Mouse (Mus musculus): ENCODE measurements at regions not wholly inside any gene's neighbourhood (a gene's known extent, or its start where the extent isn't known, plus 50 kb on each side); places are given as distances from the start of the nearest gene placed in this dataset.

DNA sequence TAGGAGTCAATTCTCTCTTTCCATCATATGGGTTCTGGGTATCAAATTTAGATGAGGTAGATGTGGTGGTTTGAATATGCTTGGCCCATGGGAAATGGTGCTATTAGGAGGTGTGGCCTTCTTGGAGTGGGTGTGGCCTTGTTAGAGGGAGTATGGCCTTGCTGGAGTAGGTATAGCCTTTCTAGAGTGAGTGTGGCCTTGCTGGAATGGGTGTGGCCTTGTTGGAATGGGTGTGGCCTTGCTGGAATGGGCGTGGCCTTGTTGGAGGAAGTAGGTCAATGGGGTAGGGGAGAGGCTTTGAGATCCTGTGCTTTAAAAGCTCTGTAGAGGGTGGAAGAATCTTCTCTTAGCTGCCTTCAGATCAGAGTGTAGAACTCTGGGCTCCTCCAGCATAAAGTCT lies 157.8 kb upstream of the Foxn2 start:
- no peak for ATAC-seq (ENCODE audit: insufficient number of reproducible peaks, low FRiP score, low TSS enrichment, low read depth)
- no peaks in the 10 kb centered on the region for H3K9me3 ChIP-seq
- H3K27ac ChIP-seq: no peak overlapping the region
- no peaks in the 10 kb centered on the region for H3K4me1 ChIP-seq
- H3K36me3 ChIP-seq: no peaks in the 10 kb centered on the region
- no peak overlapping the region for H3K4me2 ChIP-seq
- H3K4me3 ChIP-seq: no peak overlapping the region
- WGBS: 74% methylated on average over 1 of the region's 1 CpGs
- H3K9ac ChIP-seq: no peak overlapping the region
- no peaks in the 10 kb centered on the region for H3K27me3 ChIP-seq

DNA sequence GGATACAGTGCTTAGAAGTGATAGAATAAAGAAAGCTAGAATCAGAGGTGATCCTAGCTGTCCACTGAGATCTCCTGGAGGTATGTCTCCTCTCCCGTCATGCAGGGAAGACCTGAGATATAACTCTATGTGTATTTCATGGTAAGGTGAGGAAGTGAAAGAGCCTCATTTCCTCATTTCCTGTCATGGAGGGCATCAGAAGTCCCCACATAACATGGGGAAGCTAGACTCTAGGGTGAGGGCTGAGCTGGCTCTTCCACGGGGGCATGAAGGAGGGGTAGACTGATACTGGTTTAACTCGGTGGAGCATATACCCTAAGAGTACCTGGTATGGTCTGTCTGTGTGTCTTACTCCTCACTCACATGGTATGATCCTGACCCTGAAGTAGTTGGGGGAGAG lies 156.0 kb upstream of the Foxn2 start:
- H3K4me3 ChIP-seq: no peak overlapping the region
- WGBS: 90% methylated on average over 3 of the region's 3 CpGs
- H3K36me3 ChIP-seq: no peaks in the 10 kb centered on the region
- H3K27ac ChIP-seq: no peak overlapping the region
- no peaks in the 10 kb centered on the region for H3K27me3 ChIP-seq
- no peak overlapping the region for H3K9ac ChIP-seq
- H3K4me2 ChIP-seq: no peak overlapping the region
- no peaks in the 10 kb centered on the region for H3K4me1 ChIP-seq
- ATAC-seq (ENCODE audit: insufficient number of reproducible peaks, low FRiP score, low TSS enrichment, low read depth): no peak
- H3K9me3 ChIP-seq: no peaks in the 10 kb centered on the region

GRCm38 (mm10) chr17:88287861-88288260 lies 152.7 kb upstream of the Foxn2 start:
- WGBS: 77% methylated on average over 1 of the region's 1 CpGs
- Histone ChIP-seq H3K4me2 (no peak overlapping the region), H3K27me3 (no peaks in the 10 kb centered on the region), H3K4me1 (no peaks in the 10 kb centered on the region), H3K4me3 (no peak overlapping the region), H3K36me3 (no peaks in the 10 kb centered on the region), H3K9ac (no peak overlapping the region), H3K9me3 (no peaks in the 10 kb centered on the region), H3K27ac (no peak overlapping the region)
- ATAC-seq (ENCODE audit: insufficient number of reproducible peaks, low FRiP score, low TSS enrichment, low read depth): no peak

DNA sequence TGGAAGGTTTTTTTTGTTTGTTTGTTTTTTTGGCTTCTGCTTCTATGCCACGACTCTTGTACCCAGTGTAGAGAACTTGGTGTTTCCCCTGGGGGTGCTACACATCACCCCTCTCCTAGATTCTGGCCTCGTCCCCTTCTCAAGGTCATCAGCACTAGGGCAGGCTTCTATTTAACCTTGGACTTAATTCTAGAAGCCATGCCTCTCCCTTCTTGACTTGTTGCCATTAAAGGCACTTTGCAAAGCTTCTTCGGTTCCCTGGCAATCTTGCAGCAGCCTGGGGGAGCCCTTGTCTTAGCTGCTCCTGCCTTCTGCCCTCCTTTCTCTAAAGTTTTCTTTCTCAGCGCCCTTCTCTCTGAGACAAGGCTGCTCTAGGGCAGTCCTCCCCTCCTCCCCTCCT lies 143.0 kb upstream of the Foxn2 start:
- H3K36me3 ChIP-seq: no peaks in the 10 kb centered on the region
- ATAC-seq (ENCODE audit: insufficient number of reproducible peaks, low FRiP score, low TSS enrichment, low read depth): no peak
- H3K9me3 ChIP-seq: no peaks in the 10 kb centered on the region
- no peak overlapping the region for H3K4me2 ChIP-seq
- WGBS: 40% methylated on average over 4 of the region's 4 CpGs
- no peaks in the 10 kb centered on the region for H3K27me3 ChIP-seq
- no peak overlapping the region for H3K27ac ChIP-seq
- no peak overlapping the region for H3K9ac ChIP-seq
- H3K4me1 ChIP-seq: no peaks in the 10 kb centered on the region
- no peak overlapping the region for H3K4me3 ChIP-seq

- Histone ChIP-seq H3K4me2 (no peak overlapping the region), H3K27me3 (no peaks in the 10 kb centered on the region), H3K9me3 (no peaks in the 10 kb centered on the region), H3K4me1 (no peaks in the 10 kb centered on the region), H3K9ac (no peak overlapping the region), H3K36me3 (no peaks in the 10 kb centered on the region), H3K4me3 (no peak overlapping the region), H3K27ac (no peak overlapping the region)
- no peak for ATAC-seq (ENCODE audit: insufficient number of reproducible peaks, low FRiP score, low TSS enrichment, low read depth)
- 46% methylated on average over 2 of the region's 2 CpGs for whole genome bisulfite sequencing
Observed at GRCm38 (mm10) chr17:88303991-88304390, 136.5 kb upstream of the Foxn2 start.

GRCm38 (mm10) chr17:88305165-88305564 lies 135.3 kb upstream of the Foxn2 start:
- 88% methylated on average over 9 of the region's 9 CpGs for WGBS
- Histone ChIP-seq H3K9ac (no peak overlapping the region), H3K27ac (no peak overlapping the region), H3K4me3 (no peak overlapping the region), H3K9me3 (no peaks in the 10 kb centered on the region), H3K36me3 (no peaks in the 10 kb centered on the region), H3K4me1 (no peaks in the 10 kb centered on the region), H3K4me2 (no peak overlapping the region), H3K27me3 (no peaks in the 10 kb centered on the region)
- ATAC-seq (ENCODE audit: insufficient number of reproducible peaks, low FRiP score, low TSS enrichment, low read depth): no peak

- no peaks in the 10 kb centered on the region for H3K4me1 ChIP-seq
- ATAC-seq (ENCODE audit: insufficient number of reproducible peaks, low FRiP score, low TSS enrichment, low read depth): no peak
- H3K27ac ChIP-seq: no peak overlapping the region
- WGBS: 70% methylated on average over 9 of the region's 9 CpGs
- H3K9ac ChIP-seq: no peak overlapping the region
- no peaks in the 10 kb centered on the region for H3K27me3 ChIP-seq
- H3K9me3 ChIP-seq: no peaks in the 10 kb centered on the region
- H3K4me3 ChIP-seq: no peak overlapping the region
- H3K4me2 ChIP-seq: no peak overlapping the region
- H3K36me3 ChIP-seq: no peaks in the 10 kb centered on the region
Observed at GRCm38 (mm10) chr17:88306325-88306724, 134.2 kb upstream of the Foxn2 start.

DNA sequence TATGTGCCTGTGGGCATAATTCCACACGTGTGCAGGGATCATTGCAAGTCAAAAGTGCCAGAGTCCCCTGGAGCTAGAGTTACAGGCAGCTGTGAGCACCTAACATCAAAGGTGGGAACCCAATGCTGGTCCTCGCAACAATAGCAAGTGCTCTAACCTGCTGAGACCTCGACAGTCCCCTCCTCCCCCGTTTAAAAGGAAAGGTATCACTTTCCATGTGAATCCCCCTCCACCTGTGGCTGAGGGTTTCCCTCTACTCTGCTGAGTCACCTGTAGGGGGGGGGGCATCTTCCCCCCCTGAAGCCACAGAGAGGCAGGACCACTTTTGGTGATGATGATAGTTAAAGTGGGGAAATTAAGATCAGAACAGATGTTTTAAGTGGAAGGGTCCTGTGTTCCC lies 133.4 kb upstream of the Foxn2 start:
- ATAC-seq (ENCODE audit: insufficient number of reproducible peaks, low FRiP score, low TSS enrichment, low read depth): no peak

DNA sequence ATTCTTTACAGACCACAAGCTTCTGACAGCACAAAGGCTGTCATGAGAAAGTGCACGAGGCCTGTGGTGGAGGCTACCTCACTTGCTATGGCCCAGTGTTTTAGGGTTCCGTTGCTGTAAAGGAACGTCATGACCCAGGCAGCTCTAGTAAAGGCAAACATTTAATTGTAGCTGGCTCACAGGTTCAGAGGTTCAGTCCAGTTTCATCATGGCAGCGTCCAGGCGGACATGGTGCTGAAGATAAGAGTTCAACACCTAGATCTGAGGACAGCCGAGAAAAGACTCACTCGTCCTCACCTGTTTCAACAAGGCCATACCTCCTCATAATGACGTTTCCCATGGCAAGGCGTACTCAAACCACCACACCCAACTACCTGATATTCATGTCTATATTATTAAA lies 132.7 kb upstream of the Foxn2 start:
- H3K27ac ChIP-seq: no peak overlapping the region
- H3K4me2 ChIP-seq: no peak overlapping the region
- no peaks in the 10 kb centered on the region for H3K9me3 ChIP-seq
- no peaks in the 10 kb centered on the region for H3K36me3 ChIP-seq
- no peak overlapping the region for H3K9ac ChIP-seq
- no peaks in the 10 kb centered on the region for H3K27me3 ChIP-seq
- ATAC-seq (ENCODE audit: insufficient number of reproducible peaks, low FRiP score, low TSS enrichment, low read depth): no peak
- no peaks in the 10 kb centered on the region for H3K4me1 ChIP-seq
- WGBS: 93% methylated on average over 9 of the region's 9 CpGs
- H3K4me3 ChIP-seq: no peak overlapping the region

More for the DNA sequence above, 133.4 kb upstream of the Foxn2 start:
- WGBS: 24% methylated on average over 4 of the region's 4 CpGs
- Histone ChIP-seq H3K36me3 (no peaks in the 10 kb centered on the region), H3K4me2 (no peak overlapping the region), H3K4me3 (no peak overlapping the region), H3K4me1 (no peaks in the 10 kb centered on the region), H3K9ac (no peak overlapping the region), H3K9me3 (no peaks in the 10 kb centered on the region), H3K27ac (no peak overlapping the region), H3K27me3 (no peaks in the 10 kb centered on the region)

- H3K4me1 ChIP-seq: no peaks in the 10 kb centered on the region
- H3K36me3 ChIP-seq: no peaks in the 10 kb centered on the region
- H3K4me3 ChIP-seq: no peak overlapping the region
- H3K9me3 ChIP-seq: no peaks in the 10 kb centered on the region
- H3K27ac ChIP-seq: no peak overlapping the region
- 82% methylated on average over 2 of the region's 2 CpGs for WGBS
- no peak for ATAC-seq (ENCODE audit: insufficient number of reproducible peaks, low FRiP score, low TSS enrichment, low read depth)
- H3K9ac ChIP-seq: no peak overlapping the region
- no peak overlapping the region for H3K4me2 ChIP-seq
- H3K27me3 ChIP-seq: no peaks in the 10 kb centered on the region
Observed at GRCm38 (mm10) chr17:88312876-88313275, 127.6 kb upstream of the Foxn2 start.

DNA sequence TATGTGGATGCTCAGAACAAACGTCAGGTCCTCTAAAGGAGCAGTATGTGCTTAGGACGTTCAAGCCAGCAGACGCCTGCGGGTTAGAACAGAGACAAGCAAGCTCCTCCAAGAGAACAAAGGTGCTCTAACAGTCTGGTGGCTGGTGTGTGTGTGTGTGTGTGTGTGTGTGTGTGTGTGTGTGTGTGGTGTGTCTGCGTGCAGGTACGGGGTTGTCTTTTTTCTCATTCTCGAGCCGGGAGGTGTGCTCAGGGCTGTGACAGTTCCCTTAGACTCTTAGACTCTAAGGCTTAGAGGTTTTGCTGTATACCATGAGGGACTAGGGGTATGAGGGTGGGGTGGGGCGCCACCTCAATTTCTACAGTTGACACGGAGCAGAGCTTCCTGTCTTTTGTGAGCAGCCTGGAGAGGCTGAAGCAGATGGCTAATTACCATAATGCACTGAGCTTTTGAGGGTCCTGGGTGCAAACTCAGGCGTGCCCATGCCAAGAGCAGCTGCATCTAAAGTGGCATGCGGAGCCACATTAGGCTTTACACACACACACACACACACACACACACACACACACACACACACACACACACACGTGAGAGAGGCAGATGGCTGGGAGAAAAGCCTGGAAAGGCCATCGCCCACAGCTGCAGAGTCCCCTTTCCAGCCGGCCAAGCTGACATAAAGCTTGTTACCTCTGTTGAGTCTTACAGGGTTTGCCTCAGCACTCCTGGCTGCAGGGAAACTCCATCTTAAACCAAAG lies 124.1 kb upstream of the Foxn2 start:
- no peak overlapping the region for H3K4me3 ChIP-seq
- 74% methylated on average over 14 of the region's 15 CpGs for WGBS
- no peak overlapping the region for H3K9ac ChIP-seq
- H3K4me2 ChIP-seq: no peak overlapping the region
- H3K27ac ChIP-seq: no peak overlapping the region
- no peaks in the 10 kb centered on the region for H3K27me3 ChIP-seq
- no peaks in the 10 kb centered on the region for H3K4me1 ChIP-seq
- no peaks in the 10 kb centered on the region for H3K9me3 ChIP-seq
- H3K36me3 ChIP-seq: no peaks in the 10 kb centered on the region
- no peak for ATAC-seq (ENCODE audit: insufficient number of reproducible peaks, low FRiP score, low TSS enrichment, low read depth)

GRCm38 (mm10) chr17:88317311-88317710 lies 123.2 kb upstream of the Foxn2 start:
- ATAC-seq (ENCODE audit: insufficient number of reproducible peaks, low FRiP score, low TSS enrichment, low read depth): no peak
- Histone ChIP-seq H3K27ac (no peak overlapping the region), H3K4me3 (no peak overlapping the region), H3K9ac (no peak overlapping the region), H3K36me3 (no peaks in the 10 kb centered on the region), H3K9me3 (no peaks in the 10 kb centered on the region), H3K4me2 (no peak overlapping the region), H3K27me3 (no peaks in the 10 kb centered on the region), H3K4me1 (no peaks in the 10 kb centered on the region)
- 66% methylated on average over 5 of the region's 5 CpGs for WGBS

DNA sequence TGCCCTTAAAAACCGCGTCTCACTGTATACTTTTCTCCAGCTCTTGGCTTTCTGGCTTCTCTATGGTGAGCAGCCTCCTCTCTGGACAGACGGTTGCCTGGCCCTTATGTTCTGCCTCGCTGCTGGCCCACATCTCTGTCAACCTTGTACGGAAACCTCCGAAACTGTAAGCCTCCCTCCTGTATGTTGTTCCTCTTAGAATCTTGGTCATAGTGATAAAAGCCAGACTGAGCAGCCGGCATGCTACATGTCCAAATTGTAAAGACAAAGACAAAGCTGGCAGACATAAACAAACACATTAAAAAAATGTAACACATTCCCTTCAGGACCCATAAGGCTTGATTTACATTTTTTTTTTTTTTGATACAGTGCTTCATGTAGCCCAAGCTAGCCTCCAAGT lies 122.7 kb upstream of the Foxn2 start:
- Histone ChIP-seq H3K4me1 (no peaks in the 10 kb centered on the region), H3K36me3 (no peaks in the 10 kb centered on the region), H3K9ac (no peak overlapping the region), H3K27ac (no peak overlapping the region), H3K9me3 (no peaks in the 10 kb centered on the region), H3K27me3 (no peaks in the 10 kb centered on the region), H3K4me3 (no peak overlapping the region), H3K4me2 (no peak overlapping the region)
- no peak for ATAC-seq (ENCODE audit: insufficient number of reproducible peaks, low FRiP score, low TSS enrichment, low read depth)
- 82% methylated on average over 7 of the region's 7 CpGs for WGBS
